Mouse (Mus musculus): ENCODE measurements around the gene Sacs.

DNA sequence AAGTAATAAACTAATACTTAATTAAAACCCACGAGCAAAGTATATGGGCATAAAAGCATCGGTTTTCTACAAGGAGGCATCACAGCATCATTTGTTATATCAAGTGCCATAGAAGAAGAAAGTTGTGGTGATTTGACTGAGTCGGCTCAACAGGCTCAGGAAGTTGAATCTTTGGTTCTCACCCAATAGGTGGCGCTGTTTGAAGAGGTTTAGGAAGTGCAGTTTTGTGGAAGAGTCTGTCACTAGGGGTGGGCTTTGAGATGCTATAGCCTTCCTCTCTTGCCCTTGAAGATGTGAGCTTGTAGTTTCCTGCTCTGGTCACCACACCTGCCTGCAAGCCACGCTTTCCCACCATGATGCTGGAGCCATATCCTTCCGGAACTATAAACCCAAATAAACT lies 104.4 kb downstream of the Sacs start:
- no peak for TF ChIP-seq CTCF (IDR thresholded peaks at IDR 0.05; ENCODE audit: control insufficient read depth, insufficient read depth, insufficient read length)
- TF ChIP-seq MYOD1 (IDR thresholded peaks at IDR 0.05; ENCODE audit: control insufficient read depth, insufficient read length, low read depth), result no peak
- no peak for TF ChIP-seq USF1 (IDR thresholded peaks at IDR 0.05; ENCODE audit: low read depth)
- TF ChIP-seq MAX (IDR thresholded peaks at IDR 0.05), result no peak

All from C2C12 (cell line).